Mouse (Mus musculus) brain, adult 2 months (tissue): ENCODE data around the gene Ackr3.
A peak's percentile ranks its signal among the peaks of the same experiment; 100 is the strongest.

Experiments
- DNase-seq: peaks from one replicate; pipeline ENCODE4 v3.0.0; 2011; ENCODE audit warnings: low read depth, low spot score

The Ackr3 gene

DNA sequence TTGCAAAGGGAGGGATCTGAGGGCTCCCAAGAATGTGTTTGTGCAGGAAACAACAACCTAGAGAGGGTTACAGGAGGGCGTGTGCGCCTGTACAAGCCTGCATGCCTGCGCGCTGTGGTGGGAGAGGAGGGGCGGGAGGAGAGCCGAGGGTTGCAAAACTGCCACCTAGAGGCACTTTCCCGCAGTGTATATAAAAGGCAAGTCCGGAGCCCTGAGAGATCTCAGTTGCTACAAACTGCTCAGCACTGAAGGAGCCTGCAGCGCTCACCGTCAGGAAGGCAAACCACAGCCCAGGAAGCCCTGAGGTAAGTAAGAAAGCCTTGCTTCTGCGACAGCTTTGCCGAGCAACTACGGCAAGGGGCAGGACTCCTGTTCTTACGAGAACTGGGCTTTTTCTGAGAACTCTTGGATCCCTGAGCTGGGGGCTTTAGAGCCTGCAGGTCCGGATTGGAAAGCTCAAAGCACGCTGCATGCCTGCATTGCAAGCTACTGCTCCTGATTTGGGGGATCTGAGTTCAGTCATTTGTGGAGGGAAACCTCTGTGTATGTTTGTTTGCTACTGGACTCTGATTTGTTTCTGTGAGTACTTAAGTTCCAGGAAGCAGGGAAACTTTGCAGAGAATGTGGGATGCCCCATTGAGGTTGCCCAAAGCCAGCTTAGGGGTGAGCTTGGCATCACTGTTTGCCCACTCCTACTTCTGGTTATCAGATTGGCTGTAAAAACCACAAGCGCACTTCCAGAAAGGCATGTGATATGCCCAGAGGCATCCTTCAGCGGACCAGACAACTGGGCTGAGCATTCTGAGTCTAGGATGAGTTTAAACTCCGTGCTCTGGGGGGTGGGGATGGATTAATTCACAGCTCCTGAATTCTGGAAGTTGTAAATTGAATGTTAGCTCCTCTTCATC, at the start of gene Ackr3:
Gene Ackr3 (plus strand): TSS at position 198 of the 908 bp plus-strand sequence.
- DNase-seq: peak; percentile 87

DNA sequence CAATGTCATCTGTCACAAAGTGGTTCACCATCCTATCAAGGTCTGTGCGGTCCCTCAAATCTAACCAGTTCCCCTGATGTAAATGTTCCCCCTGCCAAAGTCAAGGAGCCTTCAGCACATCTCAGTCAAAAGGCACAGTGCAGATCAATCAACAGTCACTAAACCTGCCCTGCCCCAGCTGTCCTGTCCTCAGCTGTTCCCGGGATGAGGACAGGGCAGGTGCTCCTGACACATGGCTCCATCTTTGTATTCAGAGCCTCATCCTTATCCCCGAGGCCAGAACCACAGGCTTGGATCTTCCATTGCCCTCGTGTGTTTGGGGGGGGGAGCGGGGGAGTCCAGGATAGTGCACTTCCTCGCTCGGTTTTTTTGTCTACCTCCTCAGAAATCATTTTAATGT, 47.2 kb upstream of the Ackr3 start:
- no peak for DNase-seq

DNA sequence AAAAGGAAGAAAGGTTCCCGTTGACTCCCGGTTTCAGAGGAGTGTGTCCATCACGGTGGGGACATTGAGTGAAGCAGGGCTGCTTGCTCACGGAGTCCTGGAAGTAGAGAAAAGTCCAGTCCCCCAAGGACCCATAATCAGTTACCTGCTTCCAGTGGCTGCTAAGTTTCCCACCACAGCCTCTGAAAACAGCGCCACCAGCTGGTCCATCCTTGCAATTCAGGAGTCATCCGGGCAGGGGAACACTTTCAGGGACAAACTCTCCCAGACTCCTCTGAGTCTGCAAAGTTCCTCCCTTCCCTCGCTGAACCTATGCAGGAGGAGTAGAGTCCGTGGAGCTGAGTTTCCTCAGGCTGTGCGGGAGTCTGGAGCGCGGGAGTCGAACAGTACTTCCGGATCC, 43.9 kb upstream of the Ackr3 start:
- no peak for DNase-seq

DNA sequence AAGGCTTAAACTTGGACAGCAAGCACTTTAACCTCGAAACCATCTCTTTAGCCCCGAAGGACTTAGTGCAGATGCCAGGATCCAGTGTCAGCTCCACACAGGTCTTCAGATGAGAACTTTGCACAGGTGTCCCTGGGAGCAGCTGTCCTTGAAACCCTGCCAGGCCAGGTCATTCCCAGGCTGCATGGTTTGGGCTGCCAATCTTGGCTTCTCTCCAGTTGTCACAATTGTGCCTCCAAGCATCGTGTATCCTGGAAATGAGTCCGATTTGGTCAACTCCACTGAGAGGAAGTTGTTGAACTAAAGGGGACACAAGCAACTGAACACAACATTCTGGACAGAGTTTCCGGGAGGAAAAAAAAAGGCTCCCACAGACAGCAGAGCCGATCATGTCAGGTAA, 42.2 kb upstream of the Ackr3 start:
- DNase-seq: no peak

DNA sequence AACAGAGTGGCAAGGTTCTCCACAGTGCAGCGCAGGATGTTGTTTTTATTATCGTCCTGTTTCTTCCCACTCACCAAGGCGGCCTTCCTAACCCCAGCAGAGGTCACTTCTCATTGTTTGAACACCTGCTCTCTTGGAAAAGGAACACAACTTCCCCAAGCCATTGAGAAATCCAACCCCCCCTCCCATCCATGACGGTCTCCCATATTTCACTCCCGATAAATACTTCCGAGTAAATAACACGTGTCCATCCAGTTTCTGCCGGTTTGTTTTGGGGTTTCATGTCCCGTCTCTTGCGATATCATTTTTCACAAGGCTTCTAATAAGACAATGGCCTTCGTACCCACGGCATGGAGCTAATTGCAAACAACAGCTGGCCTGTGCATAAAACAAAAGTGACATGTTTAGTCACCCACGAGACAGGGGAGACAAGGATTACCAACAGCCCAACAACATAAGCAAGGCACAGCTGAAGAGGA, 41.4 kb upstream of the Ackr3 start:
- DNase-seq: no peak

DNA sequence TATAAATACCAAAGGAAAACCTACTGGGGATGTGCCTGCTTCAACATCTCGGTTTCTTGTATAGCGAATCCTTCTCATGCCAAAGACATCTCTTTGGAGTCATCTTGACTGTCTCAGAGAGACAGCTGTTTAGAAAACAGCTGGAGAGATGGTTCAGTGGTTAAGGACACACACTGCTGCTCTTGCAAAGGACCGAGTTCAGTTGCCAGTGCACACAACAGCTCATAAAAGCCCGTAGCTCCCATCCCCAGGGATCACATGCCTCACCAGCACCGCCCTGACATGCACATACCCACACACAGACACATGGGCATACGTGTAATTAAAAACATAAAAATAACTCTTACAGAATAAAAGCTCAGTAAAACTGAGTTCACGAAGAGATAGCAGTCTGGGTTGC, 40.6 kb upstream of the Ackr3 start:
- DNase-seq: peak; percentile 24

DNA sequence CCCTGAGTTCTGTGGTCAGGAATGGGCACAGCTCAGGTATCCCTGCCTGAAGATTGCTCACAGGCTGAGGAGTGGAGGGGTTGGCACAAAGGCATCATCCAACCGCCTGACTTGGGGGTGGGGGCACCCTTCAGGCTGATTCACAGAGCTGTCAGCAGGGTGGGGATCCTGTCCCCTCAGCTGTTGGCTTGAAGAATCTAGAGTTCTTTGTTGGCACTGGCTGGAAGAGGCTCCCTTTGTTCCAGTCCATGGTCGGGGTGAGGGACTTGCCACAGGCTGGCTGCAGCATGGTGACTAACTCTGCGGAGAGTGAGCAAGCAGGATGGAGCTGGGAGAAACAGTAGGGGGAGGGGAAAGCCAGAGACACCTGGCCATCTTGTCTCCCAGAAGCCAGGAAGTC, 39.5 kb upstream of the Ackr3 start:
- DNase-seq: peak; percentile 31

DNA sequence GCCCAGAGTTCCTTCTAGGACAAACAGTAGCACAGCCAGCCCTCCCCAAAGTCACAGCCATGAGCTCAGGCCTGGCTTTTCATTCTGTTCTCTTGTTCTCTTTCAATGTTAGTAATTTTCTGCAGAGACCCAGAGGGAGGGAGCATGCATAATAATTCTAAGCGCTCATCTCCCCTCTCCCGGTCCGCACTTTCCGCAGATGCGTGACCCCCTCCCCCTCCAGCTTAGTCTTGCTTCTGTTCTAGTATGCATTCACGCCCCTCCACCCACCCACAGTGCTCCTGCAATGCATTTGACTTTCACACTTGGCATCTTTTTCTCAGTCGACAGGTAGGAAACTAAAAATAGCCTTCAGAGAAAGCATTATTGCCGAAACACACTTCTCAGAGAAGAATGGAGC, 29.4 kb upstream of the Ackr3 start:
- peak; percentile 45 for DNase-seq

DNA sequence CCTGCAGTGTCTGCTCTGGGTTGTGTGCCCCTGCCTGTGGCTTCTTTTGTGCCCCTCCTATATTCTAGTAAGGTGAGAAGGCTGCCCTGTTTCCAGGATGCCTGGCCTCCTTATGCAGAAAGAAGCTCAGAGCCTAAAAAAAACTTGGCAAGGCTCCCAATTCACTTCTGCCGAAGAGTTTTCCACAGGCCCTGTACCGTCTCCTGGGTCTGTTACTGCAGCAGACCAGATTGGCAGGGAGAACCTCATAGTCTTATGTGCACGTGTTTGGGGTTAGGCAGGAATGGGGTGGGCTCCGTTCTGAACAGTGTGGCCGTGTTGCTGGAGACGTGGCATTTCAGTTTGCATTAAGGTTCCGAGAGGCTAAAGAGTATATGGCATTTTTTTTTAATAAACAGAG, 27.6 kb upstream of the Ackr3 start:
- peak; percentile 52 for DNase-seq

DNA sequence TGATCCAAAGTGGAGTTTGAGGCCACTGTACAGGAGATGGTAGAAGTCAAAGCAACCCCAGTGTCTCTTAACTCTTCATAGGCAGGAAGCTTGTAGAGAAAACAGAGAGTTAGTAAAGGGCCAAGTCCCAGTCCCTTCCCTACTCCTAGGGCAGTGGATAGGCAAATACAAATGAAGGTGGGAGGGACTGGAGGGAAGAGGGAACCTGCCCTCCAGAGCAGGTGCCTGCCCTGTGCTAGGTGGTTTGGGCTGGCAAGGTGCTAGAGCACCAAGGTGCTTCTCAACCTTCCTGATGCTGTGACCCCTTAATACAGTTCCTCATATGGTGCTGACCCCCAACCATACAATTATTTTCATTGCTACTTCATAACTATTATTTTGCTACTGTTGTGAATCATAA, 26.2 kb upstream of the Ackr3 start:
- DNase-seq: no peak

DNA sequence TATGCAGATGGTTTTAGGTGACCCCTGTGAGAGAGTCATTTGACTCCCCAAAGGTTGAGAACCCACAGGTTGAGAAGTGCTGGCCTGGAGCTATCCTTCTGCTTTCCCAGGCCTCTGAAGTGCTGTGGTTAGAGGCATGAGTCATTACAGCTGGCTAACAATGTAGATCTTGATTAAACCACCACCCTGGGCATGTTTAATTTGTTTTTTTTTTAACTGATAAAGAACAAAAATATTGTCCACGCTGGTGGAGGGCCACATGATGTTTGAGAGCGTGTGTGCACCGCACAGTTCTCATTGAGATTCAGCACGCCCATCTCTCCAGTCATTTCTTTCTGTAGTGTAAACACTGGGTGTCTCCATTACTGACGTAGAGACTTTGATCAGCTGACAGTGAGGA, 25.8 kb upstream of the Ackr3 start:
- no peak for DNase-seq

DNA sequence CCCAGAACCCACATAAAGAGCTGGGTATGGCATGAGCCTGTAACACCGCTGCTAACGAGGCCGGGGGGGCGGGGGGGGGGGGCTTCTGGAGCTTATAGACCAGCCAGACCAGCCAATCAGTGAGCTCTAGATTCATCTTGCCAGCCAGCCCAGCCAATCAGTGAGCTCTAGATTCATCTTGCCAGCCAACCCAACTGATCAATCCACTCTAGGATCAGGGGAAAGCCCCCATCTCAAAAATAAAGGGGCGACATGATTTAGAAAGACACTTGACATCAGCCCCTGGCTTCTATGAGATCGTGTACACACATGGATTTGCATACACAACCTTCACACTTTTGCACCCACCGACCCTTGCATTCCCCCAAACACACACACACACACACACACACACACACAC, 23.3 kb upstream of the Ackr3 start:
- no peak for DNase-seq

DNA sequence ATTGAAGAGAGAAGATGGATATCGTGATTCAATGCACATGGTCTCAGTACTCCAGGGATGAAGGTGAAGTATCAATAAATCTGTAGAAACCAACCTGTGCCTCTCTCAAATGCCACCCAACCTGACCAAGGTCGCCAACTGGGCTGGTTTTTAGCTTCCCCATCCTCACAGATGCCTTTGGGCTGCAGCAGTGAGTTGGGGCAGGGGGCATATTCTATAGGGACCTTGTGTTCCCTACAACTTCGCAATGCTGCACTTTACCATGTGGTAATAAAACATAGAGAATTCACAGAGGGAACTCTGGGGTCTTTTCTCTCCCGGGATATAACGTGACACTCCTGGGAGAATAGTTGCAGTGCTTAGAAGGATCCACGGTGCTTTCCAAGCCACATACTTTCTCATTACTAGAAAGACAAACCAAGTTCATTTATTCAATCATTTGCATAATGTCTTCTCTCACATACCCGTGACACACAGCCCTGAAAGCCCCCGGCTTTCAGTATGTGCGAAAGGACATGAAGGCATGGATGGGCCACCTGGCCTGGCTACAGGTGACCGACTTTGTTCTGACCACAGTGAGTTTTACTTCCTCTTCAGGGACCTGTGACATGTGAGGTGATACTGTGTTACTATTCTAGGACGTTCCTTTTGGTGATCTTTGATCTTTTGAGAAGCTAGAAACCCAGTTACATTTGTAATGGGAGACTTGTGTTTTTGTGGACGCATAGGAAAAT, 22.6 kb upstream of the Ackr3 start:
- no peak for DNase-seq

DNA sequence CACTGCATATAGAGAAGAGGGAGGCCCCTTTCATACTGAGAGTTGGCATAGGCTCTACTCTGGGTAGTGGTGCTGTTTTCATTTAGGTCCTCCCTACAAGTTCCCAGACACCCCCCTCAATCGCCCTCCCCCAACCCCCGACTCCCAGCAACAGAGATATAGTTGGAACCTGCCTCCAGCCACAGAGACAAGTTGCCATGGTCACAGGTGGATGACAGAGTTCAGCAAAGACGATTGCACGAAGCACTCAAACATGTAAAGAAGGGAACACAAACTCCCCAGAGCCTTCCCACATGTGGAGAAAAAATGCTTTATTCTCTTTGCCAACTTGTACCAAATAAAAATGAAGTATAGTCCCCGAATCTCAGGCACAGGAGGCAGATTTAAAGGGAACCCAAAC, 21.3 kb upstream of the Ackr3 start:
- peak; percentile 43 for DNase-seq

DNA sequence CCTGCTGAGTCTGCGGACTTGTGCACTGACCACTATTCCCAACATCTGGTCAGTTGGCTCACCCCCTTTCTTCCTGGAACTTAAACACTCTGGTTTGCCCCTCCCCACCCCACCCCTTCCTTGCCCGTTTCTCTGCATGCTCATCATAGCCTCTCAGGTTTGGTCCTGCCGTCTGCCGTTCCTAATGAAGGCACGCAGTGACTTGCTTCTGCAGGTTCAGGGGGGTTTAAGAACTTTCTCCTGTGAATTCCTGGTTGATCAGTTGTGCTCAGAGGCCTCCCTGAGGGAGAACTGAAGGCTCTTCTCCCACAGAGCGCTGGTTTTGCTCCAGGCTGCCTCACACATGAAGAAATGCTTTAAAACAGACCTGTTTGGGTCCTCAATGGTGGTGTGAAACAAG, 20.2 kb upstream of the Ackr3 start:
- DNase-seq: no peak

DNA sequence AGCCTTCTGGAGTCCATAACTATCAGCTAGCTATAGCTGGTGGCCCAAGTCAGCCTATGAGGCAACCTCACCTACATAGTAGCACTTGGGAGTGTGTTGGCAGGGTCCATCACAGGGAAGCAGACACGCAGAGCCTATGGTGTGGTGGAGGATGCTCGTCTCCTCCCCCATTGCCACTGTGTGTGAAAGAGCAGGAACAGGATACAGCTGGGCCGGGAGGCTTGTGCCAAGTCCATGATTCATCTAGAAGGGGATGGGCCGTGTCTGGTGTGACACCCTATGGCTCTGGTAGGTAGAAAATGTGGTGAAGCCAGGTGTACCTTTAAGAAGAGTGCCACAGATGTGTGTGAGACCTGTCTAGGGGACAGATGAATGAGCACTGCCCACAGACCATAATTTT, 17.6 kb upstream of the Ackr3 start:
- DNase-seq: no peak

DNA sequence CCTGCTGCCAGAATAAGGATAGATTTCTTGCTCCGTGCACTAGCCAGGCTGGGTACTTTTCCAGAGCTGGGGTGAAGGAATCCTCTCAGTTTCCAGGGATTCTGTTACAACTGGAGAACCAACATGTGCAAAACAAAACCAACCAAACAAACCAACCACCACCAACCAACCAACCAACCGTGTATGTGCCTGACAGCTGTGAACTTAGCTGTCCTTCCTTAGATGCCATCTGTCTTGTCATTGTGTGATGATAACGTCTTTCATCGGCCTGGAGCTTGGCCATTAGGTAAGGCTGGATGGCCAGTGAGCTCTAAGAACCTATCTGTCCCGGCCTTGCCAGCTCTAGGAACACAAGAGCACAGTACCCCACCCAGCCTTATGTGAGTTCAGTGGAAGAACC, 16.9 kb upstream of the Ackr3 start:
- DNase-seq: no peak

DNA sequence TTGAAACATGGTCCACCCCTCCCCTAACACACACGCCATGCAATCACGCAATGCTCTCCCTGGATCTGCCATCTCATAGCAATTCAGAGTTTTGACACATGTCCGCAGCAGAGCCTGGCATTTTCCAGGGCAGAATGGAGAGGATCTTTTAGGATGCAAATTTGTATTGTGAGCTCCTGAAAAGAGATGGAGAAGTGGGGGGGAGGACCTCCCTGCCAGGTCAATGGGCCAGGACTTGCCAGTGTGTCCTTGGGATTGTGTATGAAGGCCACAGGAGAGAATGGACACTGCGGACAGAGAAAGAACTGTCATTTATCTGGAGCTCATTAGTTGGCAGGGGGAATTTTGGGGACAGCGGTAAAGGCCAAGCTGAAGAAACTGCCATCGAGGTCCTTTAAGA, 14.7 kb upstream of the Ackr3 start:
- DNase-seq: no peak

DNA sequence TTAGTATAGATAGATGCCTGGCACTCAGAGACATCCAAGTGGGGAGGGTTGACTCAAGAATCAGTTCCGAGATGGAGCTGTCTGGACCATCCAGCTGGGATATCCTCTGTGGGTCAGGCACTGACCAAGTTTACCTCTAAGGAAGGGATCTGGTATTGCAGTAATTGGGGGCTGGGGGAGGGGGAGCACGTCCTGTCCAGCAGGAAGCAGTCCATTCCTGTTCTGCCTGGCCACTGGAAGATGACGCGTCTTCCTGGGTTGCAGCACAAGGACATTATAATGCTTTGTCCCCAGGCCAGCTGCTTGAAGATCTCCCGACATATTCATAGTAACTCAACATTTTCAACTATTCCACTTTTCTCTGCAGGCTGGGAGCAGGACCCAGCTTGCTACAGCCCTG, 2.5 kb upstream of the Ackr3 start:
- DNase-seq: no peak

DNA sequence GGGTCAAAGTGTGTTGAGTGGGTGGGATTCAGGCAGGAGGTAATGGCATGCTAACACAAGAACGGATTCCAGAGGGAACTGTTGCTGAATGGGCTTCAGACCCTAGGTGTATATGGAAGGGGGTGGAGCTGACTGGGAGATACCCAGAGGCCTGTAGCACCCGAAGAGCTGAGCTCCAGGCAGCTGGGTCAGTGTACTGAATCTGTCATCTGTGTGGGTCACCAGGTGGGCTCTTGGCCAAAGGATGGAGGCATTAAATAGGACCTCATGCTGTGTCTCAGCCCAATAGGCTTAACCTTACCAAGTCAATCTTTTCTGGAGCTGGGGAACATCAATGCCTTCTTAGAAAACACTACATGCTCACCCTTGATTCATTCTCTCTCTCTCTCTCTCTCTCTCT, 2.1 kb upstream of the Ackr3 start:
- DNase-seq: no peak

DNA sequence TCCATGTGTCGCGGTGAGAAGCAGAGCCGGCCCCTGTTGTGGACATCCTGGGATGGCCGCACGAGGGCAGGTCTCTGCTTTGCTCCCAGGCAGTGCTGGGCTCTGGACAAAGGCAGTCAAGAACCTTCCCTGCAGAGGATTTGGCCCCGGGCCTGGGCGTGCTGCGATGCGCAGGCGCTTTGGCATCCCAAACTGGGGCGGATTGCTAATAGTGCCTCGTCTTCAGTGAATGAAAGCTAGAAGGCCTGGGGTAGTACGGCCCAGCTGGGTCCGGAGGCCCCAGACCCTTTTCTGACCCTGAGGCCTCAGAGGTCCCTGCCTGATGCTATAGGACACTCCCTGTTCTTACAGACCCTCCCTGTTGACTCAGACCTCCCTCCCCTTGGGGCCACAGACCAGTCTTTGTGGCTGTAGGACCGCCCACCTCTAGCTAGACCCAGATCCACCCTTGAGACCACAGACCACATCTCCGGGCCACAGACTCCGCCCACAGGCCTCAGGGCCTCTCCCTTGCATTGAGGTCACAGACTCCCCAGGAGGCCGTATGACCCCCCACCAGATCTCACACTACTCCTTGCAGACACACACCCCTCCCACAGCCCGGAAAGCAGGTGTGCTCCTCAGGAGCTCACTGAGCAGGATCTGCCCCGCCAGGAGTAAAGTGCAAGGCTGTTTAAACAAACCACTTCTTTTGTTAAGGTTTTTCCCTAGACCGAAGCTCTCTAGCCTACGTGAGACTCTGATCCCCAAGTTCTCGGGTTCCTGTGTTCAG, 1.4 kb upstream of the Ackr3 start:
- DNase-seq: peak; percentile 73

DNA sequence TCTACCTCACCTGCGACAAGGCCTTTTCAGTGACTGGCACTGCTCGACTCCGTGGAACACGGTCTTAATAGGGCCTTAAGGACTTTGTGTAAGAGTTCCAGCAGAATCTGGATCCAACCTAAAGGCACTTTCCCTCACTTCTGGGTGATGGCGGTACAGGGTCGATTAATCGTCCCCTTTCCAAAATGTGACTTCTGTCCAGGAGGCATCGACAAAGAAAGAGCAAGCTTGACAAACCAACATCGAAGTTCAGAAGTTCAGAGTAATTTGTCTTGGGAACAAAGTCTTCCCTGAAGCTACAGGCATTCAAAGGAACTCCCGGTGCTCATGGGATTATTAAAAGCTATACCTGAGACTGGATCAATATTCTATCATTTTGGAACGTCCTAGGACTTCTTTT, 439 bp upstream of the Ackr3 start:
- no peak for DNase-seq
